Mouse (Mus musculus) heart, adult 2 months (tissue): Measurements from ENCODE around the gene Taok1. TPM values are rescaled to one million over a fixed set of nuclear protein-coding genes. Genes with fewer than 3 reads are reported as not detected.
"Not testable (repeated sequence)": the region's sequence is repeated elsewhere in the genome, so short reads cannot be mapped to it uniquely, and the experiment has no call there.

Experiments
- DNase-seq, 2 experiments: peaks; one replicate each; pipeline ENCODE4 v3.0.0; 2021
- H3K27ac ChIP-seq: fragments of 200-600 bp; 2 replicates; pipeline ENCODE4 v1.8.1; 2022
- H3K27me3 ChIP-seq: fragments of 200-500 bp; 2 replicates; pipeline ENCODE4 v1.6.1; 2012; ENCODE audit warnings: mild to moderate bottlenecking, low read length, inconsistent platforms, mixed read lengths; ENCODE audit not compliant: control insufficient read depth, insufficient read depth
- H3K36me3 ChIP-seq: fragments of 200-500 bp; 2 replicates; pipeline ENCODE4 v1.6.1; 2012; ENCODE audit warnings: low read length, inconsistent platforms; ENCODE audit not compliant: control insufficient read depth, insufficient read depth
- H3K4me1 ChIP-seq: fragments of 200-500 bp; 2 replicates; pipeline ENCODE4 v1.6.1; 2011; ENCODE audit warnings: low read length; ENCODE audit not compliant: control insufficient read depth, insufficient read depth
- H3K4me3 ChIP-seq: fragments of 200-600 bp; 2 replicates; pipeline ENCODE4 v1.8.1; 2022
- H3K79me2 ChIP-seq: fragments of 200-500 bp; replicated peaks from 2 replicates; pipeline ENCODE4 v1.6.1; 2012; ENCODE audit warnings: mild to moderate bottlenecking, inconsistent platforms, low read length, moderate library complexity, mixed read lengths; ENCODE audit not compliant: control insufficient read depth, insufficient read depth
- H3K9ac ChIP-seq: fragments of 200-500 bp; 2 replicates; pipeline ENCODE4 v1.6.1; 2012; ENCODE audit warnings: low read depth, mild to moderate bottlenecking, control low read depth, inconsistent platforms, low read length, mixed read lengths
- CTCF ChIP-seq: fragments of 200-600 bp; IDR thresholded peaks from 2 replicates; pipeline ENCODE4 v1.8.1; 2022; ENCODE audit warnings: antibody characterized with exemption, mild to moderate bottlenecking, moderate library complexity
- EP300 ChIP-seq: fragments of 200-500 bp; IDR thresholded peaks from 2 replicates; pipeline ENCODE4 v1.6.1; 2011; ENCODE audit warnings: low read depth, low read length, control low read depth; ENCODE audit not compliant: insufficient read depth
- POLR2A ChIP-seq: fragments of 200-500 bp; IDR thresholded peaks from 2 replicates; pipeline ENCODE4 v1.6.1; 2011; ENCODE audit warnings: mild to moderate bottlenecking, low read depth, low read length, control low read depth; ENCODE audit not compliant: insufficient read depth
- WGBS: fragments of 180-500 bp; shearing (Covaris S2); methylation state at CpG from one replicate; pipeline ENCODE4 v1.1.7; 2018; 5-methylcytosine and 5-hydroxymethylcytosine counted together
- intact Hi-C: fragments of 180-260 bp; cut with DNase I; formaldehyde crosslinking; loops from one replicate; pipeline ENCODE4 v1.15.1; 2025
- polyA plus RNA-seq: library from polyadenylated mRNA; depleted of rRNA; stranded (reverse); fragments of >200 nt; gene quantifications from 2 replicates; pipeline ENCODE4 v1.2.3, GENCODE M21; 2012
- total RNA-seq, 2 experiments: library from RNA; stranded (reverse); gene quantifications; 2 replicates each; pipeline ENCODE4 v1.2.3; 2021

The Taok1 gene
- total and polyA plus RNA-seq, 3 experiments, result 7.8 to 56.8 (median 50.9) TPM

DNA sequence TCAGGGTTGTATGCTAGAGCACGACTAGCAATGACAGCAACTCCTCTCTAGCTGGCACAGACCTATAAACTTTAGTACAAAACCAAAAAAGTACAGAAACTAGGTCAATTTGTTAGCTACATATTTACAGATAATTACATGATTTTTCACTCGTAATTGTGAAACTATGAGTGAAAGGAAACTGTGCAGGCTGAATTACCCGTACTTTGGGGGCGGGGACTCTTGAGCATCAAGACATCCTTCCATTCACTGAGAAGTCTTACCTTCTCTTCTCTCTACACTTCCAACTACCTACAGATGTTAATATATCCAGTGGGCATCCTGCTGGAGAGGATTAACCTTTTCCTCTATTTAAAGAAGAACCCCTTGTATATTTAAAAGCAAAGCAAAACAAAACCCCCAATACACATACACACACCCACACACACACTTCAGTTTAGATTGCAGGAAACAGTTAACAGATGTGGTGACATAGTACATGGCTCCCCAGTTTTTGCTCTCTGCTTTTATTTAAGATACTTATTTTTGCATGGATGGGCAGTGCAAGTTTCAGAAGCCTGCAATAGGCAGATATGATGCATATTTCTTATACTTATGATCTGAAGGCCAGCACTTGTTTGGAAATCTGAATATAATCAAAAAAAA lies 75.3 kb downstream of the Taok1 start:
- no peak for TF ChIP-seq EP300
- no peaks in the 10 kb centered on the region for H3K4me1 ChIP-seq
- DNase-seq, result no peak
- H3K9ac ChIP-seq, result no peak overlapping the region
- no peaks in the 10 kb centered on the region for H3K79me2 ChIP-seq
- intact Hi-C loops, result no loop called here
- no peak overlapping the region for H3K27ac ChIP-seq
- H3K4me3 ChIP-seq, result no peak overlapping the region
- WGBS, result 83% methylated on average over 4 of the region's 4 CpGs
- no peaks in the 10 kb centered on the region for H3K27me3 ChIP-seq
- no peaks in the 10 kb centered on the region for H3K36me3 ChIP-seq

DNA sequence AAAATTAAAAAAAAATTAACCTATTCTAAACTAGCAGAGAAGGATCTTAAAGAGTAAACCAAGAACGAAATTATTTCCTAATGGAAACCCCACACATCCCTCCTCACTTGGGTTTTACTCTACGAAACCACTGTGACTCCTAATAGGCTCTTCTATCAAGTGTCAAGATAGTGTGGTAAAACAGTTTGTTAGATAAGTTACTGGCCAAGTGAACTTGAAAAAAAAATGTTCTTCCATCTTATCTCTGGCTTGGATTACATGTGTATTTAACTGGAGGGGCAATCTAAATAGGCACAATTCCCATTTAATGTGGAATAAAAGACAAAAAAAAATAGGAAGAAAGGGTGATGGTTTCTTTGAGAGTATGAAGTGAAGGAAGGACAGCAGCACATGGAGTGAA lies 76.8 kb downstream of the Taok1 start:
- no peak for TF ChIP-seq POLR2A
- TF ChIP-seq CTCF, result no peak
- no peak for TF ChIP-seq EP300
- Histone ChIP-seq H3K79me2 (no peaks in the 10 kb centered on the region), H3K27me3 (no peaks in the 10 kb centered on the region), H3K36me3 (no peaks in the 10 kb centered on the region), H3K4me3 (no peak overlapping the region), H3K9ac (no peak overlapping the region), H3K4me1 (no peaks in the 10 kb centered on the region), H3K27ac (no peak overlapping the region)
- intact Hi-C loops, result no loop called here
- no peak for DNase-seq
- WGBS, result 78% methylated on average over 2 of the region's 2 CpGs

DNA sequence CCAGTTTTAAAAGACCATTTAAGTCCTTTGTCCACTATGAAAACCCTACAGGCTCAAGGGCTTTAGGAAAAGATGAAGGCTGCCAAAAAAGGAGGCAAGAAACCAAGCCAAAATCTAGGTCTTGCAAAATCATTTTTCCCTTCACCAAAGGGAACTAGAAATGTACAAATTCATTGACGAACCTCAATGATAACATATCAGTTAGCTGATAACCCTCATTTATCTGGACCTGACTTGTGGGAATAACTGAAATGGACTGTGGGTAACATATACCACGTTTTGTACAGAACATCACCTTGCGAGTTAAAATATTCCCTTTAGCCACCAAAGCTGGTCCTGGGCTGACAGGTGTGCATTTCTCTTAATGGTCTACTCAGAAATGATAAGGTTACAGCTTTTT lies 78.0 kb downstream of the Taok1 start:
- H3K36me3 ChIP-seq, result no peaks in the 10 kb centered on the region
- no peak overlapping the region for H3K4me3 ChIP-seq
- WGBS, result 70% methylated on average over 3 of the region's 3 CpGs
- H3K4me1 ChIP-seq, result no peaks in the 10 kb centered on the region
- TF ChIP-seq POLR2A (no peak), CTCF (no peak), EP300 (no peak)
- H3K27ac ChIP-seq, result no peak overlapping the region
- no peaks in the 10 kb centered on the region for H3K79me2 ChIP-seq
- intact Hi-C loops, result no loop called here
- no peak overlapping the region for H3K9ac ChIP-seq
- no peak for DNase-seq
- no peaks in the 10 kb centered on the region for H3K27me3 ChIP-seq

DNA sequence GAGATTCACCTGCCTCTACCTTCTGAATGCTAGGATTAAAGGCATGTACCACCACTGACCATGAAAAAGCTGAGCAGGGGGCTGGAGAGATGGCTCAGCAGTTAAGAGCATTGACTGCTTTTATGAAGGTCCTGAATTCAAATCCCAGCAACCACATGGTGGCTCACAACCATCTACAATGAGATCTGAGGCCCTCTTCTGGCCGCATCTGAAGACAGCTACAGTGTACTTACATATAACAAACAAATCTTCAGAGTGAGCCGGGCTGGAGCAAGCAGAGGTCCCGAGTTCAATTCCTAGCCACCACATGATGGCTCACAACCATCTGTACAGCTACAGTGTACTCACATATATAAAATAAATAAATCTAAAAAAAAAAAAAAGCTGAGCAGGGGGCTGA lies 79.2 kb downstream of the Taok1 start:
- H3K36me3 ChIP-seq, H3K79me2 ChIP-seq, intact Hi-C loops, H3K4me1 ChIP-seq, H3K9ac ChIP-seq, H3K4me3 ChIP-seq, H3K27me3 ChIP-seq, H3K27ac ChIP-seq, DNase-seq: not testable (repeated sequence)
- WGBS, result 89% methylated on average over 3 of the region's 3 CpGs
- TF ChIP-seq CTCF, result 0 out of 2 replicates have a peak, but pooled peaks have one; percentile 6

DNA sequence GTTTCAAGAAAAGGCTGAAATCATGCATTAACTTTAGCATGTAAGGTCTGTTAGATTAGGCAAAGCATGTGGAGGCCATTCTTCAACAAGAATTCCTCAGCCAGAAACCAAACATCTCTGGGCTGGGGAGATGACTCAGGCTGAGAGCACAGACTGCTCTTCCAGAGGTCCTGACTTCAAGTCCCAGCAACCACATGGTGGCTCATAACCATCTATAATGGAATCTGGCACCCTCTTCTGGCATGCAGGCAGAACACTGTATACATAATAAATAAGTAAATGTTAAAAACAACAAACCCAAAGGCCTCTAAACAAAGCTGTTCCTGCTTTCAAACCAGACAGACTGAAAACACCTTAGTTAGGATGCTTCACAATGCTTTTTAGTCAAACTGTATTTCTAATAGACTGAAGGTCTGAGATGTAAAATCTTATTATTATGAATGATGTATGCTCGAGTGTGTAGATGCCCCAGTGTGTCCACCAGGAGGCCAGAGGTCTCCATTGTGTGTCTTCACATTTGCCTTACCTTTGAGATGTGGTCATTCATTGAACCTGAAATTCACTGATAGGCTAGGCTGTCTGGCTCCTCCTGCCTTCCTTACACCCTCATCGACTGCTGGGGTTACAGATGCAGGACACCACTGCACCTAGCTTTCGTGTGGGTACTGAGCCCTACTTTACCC lies 81.7 kb downstream of the Taok1 start:
- TF ChIP-seq POLR2A, result no peak
- TF ChIP-seq CTCF, result peak; percentile 21; the same call in 1 of the 2 replicates
- Histone ChIP-seq H3K9ac (no peak overlapping the region), H3K79me2 (0 out of 2 replicates have a peak, but pooled peaks cover 1% of the 10 kb centered on the region), H3K36me3 (no peaks in the 10 kb centered on the region), H3K27me3 (no peaks in the 10 kb centered on the region), H3K27ac (no peak overlapping the region), H3K4me3 (no peak overlapping the region), H3K4me1 (no peaks in the 10 kb centered on the region)
- 67% methylated on average over 3 of the region's 3 CpGs for WGBS
- intact Hi-C loops, result no loop called here
- no peak for DNase-seq

DNA sequence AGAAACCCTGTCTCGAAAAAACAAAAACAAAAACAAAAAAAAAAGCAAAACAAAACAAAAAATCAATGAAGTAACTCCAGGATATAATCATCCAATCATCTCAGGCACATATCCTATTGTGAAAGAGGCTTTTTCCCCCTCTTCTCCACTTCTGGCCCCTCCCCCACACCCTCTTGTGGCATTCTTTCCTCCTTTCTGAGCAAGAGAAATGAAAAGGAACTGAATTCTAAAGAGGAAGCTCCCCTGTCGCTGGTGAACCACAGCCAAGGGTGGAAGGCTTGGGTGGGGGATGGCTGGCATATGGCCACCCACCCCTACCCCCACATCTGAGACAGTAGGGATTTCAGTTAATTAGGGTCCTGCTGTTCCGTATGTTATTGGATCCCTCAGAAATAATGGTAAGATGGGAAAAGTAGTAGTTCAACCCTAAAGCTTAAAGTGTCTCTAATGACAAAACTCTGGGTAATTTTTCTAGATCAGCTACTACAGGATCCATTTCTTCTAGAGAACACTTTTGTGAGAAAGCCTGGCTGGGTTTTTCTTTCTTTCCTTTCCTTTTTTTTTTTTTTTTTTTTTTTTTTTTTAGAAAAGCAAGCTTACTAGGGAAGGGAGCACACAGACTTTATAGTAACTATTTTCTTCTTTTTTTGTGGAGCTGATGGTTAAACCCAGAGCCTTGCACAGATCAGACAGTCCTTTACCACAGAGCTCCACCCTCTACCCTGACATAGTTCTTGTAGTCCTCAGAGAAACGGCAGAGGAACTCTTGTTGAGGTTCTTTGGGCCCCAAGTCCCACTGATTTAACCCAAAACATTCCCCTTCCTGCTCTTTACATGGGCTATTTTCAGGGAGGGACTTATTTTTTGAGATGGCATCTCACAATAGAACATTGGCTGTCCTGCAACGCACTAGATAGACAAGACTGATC lies 86.8 kb downstream of the Taok1 start:
- Histone ChIP-seq H3K4me1 (peaks cover 3% of the 10 kb centered on the region), H3K9ac (no peak overlapping the region), H3K4me3 (no peak overlapping the region), H3K27me3 (no peaks in the 10 kb centered on the region), H3K27ac (no peak overlapping the region), H3K79me2 (0 out of 2 replicates have a peak, but pooled peaks cover 1% of the 10 kb centered on the region), H3K36me3 (no peaks in the 10 kb centered on the region)
- no peak for DNase-seq
- TF ChIP-seq POLR2A, result no peak
- TF ChIP-seq EP300, result no peak
- TF ChIP-seq CTCF, result no peak
- WGBS, result 61% methylated on average over 5 of the region's 5 CpGs
- intact Hi-C loops, result no loop called here
